Mouse (Mus musculus) heart, adult 18-20 months (tissue): ENCODE measurements around the gene Fuk. TPM values are rescaled to one million over a fixed set of nuclear protein-coding genes. Genes with fewer than 3 reads are reported as not detected.
"Not testable (repeated sequence)": the region's sequence is repeated elsewhere in the genome, so short reads cannot be mapped to it uniquely, and the experiment has no call there.

ENCODE experiments used
- DNase-seq, 2 experiments: peaks; one replicate each; pipeline ENCODE4 v3.0.0; 2021 to 2022; ENCODE audit warnings: mixed read lengths in 1 of 2
- total RNA-seq, 2 experiments: library from RNA; stranded (reverse); gene quantifications; 2 replicates each; pipeline ENCODE4 v1.2.3; 2021

The Fuk gene
- total RNA-seq, 2 experiments from 2014 or later, result 5.2 to 5.5 TPM

DNA sequence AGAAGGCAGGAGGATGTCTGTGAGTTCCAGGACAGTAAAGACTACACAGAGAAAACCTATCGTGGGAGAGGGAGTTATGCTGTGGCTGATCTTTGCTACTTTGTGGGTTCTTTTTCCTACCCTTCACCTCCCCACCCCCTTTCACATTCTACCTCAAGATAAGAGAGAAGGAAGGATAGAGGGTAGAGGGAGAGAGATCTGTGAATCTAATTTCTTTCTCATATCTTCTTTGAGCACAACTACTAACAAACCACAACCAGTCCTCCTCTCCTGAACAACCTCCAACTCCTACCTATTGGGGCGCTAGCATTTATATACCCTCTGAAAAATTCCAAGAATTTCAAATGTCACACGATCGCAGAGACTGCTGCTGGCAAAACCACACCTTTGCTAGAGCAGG is 24.4 kb downstream of the Fuk start:
- no peak for DNase-seq

DNA sequence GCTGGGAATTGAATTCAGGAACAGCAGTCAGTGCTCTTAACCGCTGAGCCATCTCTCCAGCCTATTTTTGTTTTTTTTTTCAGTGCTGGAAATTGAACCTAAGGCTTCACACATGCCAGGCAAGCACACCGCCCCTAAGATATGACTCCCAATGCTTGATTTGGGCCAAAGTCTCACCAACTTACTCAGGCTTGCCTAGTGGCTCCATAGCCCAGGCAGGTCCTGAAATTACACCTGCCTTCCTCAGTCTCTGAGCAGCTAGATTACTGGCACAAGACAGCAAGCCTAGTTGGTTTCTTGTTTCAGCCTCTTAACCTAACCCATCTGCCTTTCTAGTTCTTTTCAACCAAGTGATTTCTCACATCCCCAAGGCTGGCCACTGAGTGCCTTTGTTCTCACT is 31.8 kb downstream of the Fuk start:
- no peak for DNase-seq

DNA sequence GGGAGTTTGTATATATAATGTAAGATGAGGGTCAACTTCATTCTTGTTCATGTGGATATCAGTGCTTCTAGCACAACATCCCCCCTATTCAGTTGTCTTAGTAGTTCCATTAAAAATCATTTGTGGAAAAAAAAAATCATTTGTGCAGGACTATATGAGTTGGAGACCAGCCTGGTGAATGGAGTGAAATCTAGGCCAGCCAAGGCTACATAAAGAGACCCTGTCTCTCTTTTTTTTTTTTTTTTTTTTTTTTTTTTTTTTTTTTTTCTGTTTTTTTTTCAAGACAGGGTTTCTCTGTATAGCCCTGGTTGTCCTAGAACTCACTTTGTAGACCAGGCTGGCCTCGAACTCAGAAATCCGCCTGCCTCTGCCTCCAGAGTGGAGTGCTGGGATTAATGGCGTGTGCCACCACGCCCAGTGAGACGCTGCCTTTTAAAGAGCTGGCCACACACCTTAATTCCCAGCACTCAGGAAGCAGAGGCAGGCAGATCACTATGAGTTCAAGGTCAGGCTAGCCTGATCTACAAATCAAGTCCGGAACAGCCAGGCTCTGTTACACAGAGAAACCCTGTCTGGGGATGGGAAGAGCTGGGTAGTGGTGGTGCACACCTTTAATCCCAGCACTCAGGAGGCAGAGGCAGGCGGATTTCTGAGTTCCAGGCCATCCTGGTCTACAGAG is 40.8 kb downstream of the Fuk start:
- not testable (repeated sequence) for DNase-seq

DNA sequence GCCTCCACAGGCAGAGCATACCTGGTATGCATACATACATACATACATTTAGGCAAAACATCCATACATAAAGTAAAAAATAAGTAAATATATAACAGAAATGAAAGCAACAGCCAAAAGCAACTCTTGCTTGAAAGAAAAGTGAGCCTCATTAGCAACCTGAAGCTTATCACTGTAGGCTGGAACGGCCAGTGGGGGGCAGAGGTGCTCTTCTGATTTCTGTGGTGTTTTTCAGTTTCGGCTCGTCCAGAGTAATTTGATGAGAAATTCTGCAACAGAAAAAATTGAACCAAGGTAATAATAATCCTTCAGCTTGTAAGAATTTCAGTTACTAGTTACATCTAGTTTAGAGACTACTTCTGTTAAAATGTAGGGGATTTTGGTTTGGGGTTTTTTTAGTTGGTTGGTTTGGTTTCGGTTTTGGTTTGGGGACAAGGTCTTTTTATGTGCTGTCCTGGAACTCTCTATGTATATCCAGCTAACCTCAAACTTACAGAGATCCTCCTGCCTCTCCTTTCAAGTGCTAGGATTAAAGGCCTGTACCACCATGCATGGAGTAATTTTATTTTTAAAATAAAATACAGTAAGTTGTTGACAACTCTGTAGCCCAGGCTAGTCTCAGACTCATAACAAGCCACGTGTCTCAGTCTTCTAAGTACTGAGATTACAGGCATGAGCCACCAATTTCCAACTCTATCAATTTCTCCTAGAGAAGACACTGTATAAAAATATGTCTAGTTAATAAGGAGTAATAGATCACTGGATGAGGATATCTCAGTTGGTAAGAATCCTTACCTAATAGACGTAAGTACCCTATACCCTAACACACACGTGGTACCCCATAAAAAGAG is 42.4 kb downstream of the Fuk start:
- peak in 1 of 2 experiments; percentile 25 for DNase-seq

DNA sequence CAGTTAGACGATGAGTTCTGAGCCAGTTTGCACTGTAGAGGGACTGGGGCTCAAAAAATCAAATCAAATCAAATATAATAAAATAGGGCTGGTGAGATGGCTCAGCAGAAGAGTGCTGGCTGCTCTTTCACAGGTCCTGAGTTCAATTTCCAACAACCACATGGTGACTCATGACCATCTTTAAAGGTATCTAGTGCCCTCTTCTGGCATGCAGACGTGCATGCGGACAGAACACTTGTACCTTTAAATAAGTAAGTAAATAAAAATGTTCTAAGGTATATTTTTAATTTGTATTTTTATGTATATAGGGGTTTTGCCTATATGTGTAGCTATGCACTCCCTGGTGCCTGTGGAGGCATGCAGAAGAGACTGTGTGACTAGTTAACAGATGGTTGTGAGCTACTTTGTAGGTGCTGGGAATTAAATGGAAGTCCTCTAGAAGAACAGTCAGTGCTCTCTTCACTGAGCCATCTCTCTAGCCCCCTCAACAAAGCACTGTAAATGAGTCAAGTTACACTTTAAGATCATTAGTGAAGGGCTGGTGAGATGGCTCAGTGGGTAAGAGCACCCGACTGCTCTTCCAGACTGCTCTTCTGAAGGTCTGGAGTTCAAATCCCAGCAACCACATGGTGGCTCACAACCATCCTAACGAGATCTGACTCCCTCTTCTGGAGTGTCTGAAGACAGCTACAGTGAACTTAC is 45.4 kb downstream of the Fuk start:
- no peak for DNase-seq

DNA sequence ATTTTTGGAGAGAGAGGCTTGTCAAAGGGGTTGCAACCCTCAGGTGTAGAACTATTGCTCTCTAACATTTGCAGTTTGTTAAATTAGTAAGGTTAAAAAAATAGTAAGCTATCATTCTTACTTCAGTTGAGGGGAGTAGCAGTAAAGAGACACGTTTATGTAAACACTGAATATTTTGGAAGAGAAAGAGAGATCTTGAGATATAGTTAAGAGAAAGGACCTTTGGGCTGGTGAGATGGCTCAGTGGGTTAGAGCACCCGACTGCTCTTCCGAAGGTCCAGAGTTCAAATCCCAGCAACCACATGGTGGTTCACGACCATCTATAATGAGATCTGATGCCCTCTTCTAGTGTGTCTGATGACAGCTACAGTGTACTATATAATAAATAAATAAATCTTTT is 46.2 kb downstream of the Fuk start:
- DNase-seq, result not testable (repeated sequence)

DNA sequence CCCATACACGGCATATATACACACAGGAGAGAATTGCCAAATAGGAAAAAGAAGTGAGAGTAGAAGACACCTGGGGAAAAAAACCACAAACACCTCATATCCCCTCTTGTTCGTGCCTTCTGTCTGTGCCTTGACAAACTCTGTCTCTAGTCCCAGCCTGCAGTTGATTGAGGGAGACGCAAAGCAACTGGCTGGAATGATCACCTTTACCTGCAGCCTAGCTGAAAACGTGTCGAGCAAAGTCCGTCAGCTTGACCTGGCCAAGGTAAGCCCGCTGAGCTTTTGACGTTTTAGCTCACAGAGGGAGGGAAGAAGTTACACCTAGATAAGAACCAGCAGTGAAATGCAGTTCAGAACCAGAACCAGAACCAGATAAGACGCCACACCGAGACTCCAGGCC is 51.1 kb downstream of the Fuk start:
- DNase-seq, result no peak

DNA sequence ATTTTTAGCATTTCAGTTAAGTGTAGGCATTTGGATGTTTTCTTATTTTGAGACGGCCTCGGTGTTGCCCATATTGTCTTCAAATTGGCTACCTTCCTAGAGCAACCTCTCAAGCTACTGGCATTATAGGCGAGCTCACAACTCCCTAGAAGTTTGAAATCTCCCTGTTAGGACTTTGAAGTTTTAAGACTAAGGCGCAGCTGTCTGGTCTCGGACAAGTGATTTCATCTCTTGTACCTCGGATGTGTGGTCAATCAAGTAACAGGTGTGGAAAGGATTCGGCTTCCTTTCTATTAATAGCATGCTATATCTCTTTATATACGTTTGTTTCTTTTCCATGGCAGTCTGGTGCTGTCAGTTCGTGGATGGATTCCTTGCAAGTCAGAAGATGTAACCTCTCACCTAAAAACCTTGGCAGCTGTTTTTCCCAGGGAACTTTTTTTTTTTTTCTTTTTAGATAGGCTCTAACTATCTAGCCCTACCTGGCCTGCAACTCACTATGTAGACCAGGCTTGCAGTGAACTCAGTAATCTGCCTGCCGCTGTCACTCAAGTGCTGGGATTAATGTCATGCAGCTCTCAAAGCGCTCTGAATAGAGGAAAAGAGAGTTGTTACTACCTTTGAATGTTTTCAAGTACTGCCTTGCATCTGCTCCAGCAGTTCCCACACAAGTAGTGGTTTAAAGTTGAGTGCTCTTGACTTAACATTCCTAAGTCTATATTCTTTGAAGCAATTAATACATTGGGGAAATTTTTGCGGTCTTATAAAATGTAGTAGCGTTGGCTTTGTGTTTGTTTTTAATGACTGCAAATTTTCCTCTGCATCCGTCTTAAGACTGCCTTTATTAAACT is 54.4 kb downstream of the Fuk start:
- no peak for DNase-seq

DNA sequence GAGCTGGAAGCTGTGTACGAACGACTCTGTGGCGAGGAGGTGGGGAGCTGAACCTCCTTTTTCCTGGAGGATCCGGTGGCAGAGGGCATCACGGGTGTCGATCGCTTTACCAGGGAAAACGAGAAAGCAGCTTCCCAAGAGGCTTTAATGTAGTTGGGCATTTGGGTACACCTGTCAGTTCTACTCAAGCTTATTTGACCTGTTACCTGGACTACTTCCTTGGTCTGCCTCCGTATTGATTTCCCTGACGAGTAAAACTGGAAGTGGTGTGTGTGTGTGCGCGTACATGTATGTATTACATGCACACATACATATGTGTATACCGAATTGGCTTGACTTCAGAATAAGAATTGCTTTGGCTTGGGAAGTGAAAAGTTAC is 55.1 kb downstream of the Fuk start:
- no peak for DNase-seq

DNA sequence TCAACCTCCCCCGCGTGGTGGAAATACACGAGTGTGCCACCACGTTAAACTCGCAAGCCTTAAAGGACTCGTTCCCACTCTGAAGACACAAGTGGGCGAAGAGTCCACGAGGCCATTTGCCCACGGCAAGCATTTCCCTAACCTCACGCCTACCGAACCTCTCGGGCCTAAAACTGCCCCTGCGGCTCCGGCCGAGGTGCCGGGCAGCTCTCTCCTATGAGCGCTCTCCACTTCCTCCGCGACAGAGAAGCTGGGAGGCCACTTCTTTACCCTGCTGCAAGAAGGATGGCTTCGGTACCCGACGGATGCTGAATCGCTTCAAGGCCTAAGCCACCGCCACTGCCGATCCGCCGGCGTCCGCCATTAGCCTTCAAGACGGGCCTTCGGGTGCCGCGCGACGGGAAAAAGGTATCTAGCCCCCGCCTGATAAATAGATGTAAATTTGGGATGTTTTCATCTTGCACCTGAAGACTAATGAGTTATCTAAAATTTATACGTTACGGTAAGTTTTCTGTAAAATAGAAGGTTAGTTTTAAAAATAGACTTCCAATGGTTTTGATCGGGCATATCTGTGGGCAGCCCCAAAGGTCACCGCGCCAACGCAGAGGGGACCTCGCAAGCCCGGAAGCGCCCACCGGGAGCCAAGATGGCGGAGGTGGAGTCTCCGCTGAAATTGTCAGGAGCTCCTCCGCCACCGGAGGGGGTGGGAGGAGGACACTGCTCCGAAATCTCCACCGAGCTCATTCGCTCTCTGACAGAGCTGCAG is 55.7 kb downstream of the Fuk start, which contains the start of the genes Cog4 and Sf3b3:
Gene Cog4, plus strand, starts transcription at position 196 of the 766 bp plus-strand sequence.
Gene Sf3b3, minus strand, starts transcription at position 383 of the 766 bp plus-strand sequence.
- DNase-seq, result peak; percentile 88 to 93

DNA sequence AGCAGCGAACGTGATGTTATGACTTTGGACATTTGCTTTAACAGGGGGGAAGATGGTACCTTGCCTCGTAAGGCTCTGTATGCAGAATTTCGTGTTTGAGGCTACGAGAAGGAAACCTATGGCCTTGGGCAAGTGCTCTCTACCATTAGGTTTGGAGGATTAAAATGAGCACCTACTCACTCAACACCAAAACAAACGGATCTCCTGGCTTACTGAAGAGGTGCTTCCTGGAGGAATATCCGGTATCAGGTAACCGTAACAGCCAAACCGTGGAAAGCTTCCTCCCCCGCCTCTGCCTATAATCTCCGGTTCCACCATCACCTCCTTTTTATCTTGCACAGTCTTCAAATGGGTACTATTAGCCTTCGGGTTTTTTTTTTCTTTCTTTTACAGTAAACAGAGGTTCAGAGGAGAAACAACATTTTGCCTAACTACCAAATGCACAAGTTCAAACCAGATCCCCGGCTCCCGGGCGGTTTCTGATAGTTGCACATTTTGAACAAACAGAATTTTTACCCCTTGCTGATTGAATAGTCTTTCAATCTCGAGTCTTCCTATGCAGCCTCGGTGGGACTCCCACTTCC is 56.4 kb downstream of the Fuk start:
- no peak for DNase-seq

DNA sequence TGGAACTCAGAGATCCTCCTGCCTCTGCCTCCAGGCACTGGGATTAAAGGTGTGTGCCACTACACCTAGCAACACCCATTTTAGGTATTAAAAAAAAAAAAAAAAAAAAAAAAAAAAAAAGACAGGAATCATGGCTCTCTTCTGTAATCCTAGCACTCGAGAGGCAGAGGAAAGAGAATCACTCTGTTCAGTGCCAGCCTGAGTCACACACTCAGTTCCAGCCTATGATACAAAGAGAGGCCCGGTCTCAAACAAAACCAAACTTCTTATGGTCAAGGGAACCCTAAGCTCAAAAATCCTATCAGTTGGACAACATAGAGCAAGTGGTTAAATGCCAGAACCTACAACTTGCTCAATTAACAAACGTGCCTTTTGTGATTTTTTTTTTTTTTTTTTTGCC is 57.3 kb downstream of the Fuk start:
- DNase-seq, result no peak

DNA sequence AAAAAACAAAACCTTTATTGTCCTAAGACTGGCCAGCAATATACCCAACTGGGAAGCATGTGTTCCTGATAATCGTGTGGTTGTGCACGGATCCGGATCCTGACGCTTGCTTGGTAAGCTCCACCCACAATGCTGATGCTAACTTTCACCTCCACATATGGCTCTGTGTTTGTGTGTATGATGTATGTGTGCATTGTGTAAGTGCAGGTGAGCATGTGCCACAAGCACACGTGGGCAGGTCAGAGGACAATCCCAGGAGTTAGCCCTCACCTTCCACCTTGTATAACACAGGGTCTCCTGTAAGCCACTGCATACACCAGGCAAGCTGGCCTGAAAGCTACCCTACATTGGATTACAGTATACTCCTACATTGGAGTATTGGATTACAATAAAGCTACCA is 59.1 kb downstream of the Fuk start:
- DNase-seq, result no peak

DNA sequence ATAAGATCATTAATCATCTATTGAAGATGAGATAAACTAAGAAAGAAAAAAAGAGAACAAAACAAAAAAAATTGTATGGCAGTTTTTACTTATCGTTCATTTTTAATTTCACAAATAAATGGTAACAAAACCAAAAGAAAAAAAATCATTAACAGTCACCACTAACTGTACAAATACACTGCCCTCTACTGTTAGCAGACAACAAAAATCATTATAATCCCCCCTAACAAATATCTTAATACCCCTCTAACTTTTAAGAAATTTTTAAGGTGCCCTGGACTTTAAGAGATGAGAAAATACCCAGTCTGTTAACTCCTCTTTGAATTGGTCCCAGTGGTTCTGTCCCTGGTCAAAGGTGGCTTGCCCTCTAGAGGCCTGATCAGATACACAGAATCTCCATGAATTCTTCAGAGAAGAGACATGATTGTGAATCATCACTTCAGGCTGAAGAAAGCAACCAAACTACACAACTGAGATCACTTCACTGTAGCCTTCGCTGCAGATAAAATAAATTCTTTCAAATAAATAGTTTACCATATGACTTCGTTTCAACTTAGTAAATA is 60.2 kb downstream of the Fuk start:
- DNase-seq, result no peak

Other genes with a start within 250 kb of the Fuk start
- 10 to 100 TPM; 32.0 to 37.8 TPM for gene Mtss1l, start 181.0 kb downstream of the Fuk start, total RNA-seq
- 1 to 10 TPM; 3.9 to 5.1 TPM for gene Il34, start 96.6 kb downstream of the Fuk start, total RNA-seq
- gene Cog4, start 55.9 kb downstream of the Fuk start, total RNA-seq, result 10 to 100 TPM; 69.4 to 74.8 TPM
- 10 to 100 TPM; 36.7 to 37.5 TPM for gene Sf3b3, start 55.7 kb downstream of the Fuk start, total RNA-seq
- gene St3gal2, start 17.4 kb upstream of the Fuk start, total RNA-seq, result 10 to 100 TPM; 20.9 to 23.3 TPM
- 10 to 100 TPM; 33.3 to 35.1 TPM for gene Ddx19a, start 95.3 kb upstream of the Fuk start, total RNA-seq
- gene Ddx19b, start 129.3 kb upstream of the Fuk start, total RNA-seq, result 10 to 100 TPM; 11.3 to 12.6 TPM
- gene Aars, start 130.7 kb upstream of the Fuk start, total RNA-seq, result 10 to 100 TPM; 31.9 to 33.7 TPM
- gene Exosc6, start 153.9 kb upstream of the Fuk start, total RNA-seq, result not detected
- 1 to 10 TPM in 1 of 2 experiments, under 1 TPM in 1; 0.72 to 1.2 TPM for gene Clec18a, start 189.9 kb upstream of the Fuk start, total RNA-seq
- gene Pdpr, start 192.1 kb upstream of the Fuk start, total RNA-seq, result 100 to 1,000 TPM; 113 to 125 TPM